Mouse (Mus musculus) megakaryocyte-erythroid progenitor cell, adult 5-6 weeks (primary cell): ENCODE data around the gene Snrnp35. TPM values are rescaled to one million over a fixed set of nuclear protein-coding genes. Genes with fewer than 3 reads are reported as not detected.
"Not testable (repeated sequence)": the region's sequence is repeated elsewhere in the genome, so short reads cannot be mapped to it uniquely, and the experiment has no call there.

Source experiments
- ATAC-seq: replicated peaks from 2 replicates; pipeline ENCODE4 v1.8.0; 2016; ENCODE audit warnings: mild to moderate bottlenecking, inconsistent platforms; ENCODE audit not compliant: severe bottlenecking, poor library complexity, low FRiP score, low TSS enrichment
- total RNA-seq, 2 experiments: library from RNA; stranded (forward) in 1 of 2; stranded (reverse) in 1 of 2; fragments of 200-1000, 215-1000 nt in 1 of 2; fragments of >200 nt in 1 of 2; fragmentation: Nextera tagmentation in 1 of 2; gene quantifications; 2 replicates each; pipeline ENCODE4 v1.2.3; 2014 to 2017

Snrnp35 gene
- total RNA-seq, 2 experiments from 2014 or later: 3.2 to 9.4 TPM

DNA sequence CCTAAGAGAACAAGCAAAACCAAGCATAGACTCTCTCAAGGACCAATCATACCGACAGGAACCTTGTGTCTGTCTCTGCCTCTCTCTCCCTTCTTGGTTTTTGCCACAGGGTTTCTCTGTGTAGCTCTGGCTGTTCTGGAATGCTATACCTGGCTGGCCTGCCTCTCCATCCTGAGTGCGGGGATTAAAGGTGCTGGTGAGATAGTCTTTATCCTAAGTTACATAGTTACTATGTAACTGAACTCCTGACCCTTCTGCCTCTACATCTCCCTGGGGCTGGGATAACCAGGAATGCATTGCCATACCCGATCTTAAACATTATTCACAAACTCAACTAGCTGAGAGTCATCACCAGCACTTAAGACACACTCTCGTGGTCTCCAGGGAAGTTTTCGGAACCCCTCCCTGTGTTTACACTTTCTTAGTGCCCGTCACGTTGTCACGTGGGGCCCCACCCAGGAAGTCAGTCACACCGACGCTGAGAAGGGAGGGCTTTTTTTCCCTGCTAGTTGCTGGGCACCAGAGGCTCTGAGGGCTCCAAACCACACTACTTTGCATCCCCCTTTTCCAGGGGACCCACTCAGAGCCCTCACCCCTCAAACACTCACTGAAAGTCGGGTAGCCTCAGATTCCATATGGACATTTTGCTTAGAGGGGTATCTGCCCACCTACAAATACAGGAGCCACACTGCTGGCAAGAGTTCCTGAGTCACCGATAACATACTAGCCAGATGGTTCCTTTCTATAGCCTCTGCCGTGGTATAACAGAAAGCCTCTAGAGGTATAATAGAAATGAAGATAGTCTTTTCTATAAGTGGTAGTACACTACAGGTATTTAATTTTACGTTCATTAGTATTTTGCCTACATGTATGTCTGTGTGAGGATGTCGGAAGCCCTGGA, 13.9 kb downstream of the Snrnp35 start:
- ATAC-seq: peak; percentile 40; the same call in 1 of the 2 replicates

- ATAC-seq: peak; percentile 62
Observed at GRCm38 (mm10) chr5:124498221-124498876, 15.4 kb downstream of the Snrnp35 start.

DNA sequence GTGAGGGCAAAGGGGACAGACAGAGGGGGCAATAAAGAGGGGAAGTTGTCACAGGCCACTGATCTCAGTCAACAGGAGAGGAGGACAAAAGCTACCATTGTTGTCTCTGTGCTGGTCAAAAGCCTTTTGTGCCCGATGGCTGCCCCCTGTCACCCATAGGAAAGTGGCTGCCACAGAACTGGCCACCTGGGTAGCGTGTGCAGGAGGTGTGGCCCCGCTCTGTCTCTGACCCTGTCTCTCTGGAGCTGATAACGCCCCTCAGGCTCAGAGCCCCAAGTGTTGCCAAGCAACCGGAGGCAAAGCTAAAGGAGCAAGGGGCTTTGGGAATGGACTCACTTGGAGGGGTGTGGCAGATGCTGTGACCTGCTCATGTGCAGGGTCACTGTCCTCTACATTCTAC, 16.1 kb downstream of the Snrnp35 start:
- ATAC-seq: peak; percentile 38; the same call in 1 of the 2 replicates

GRCm38 (mm10) chr5:124500037-124500436, 17.1 kb downstream of the Snrnp35 start:
- ATAC-seq: not testable (repeated sequence)

DNA sequence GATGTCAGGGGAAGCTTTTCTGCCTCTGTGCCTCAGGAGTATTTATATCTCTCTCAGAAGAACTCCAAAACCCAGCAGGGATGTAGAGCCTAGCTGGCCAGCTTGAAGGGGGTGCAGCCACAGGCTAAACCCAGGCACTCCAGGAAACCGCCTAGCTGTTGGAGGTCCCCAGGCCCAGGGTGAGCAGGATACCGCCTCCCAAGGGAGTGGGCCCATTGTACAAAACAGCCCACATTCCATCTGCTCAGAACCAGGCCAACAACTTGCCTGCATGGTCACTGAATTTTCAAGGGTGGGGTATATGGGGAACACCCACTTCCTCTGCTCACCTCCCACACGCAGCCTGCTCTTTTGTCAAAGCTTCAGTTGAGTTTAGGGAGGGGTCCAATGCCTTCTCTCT, 17.6 kb downstream of the Snrnp35 start:
- ATAC-seq: no peak

GRCm38 (mm10) chr5:124501541-124501940, 18.6 kb downstream of the Snrnp35 start:
- no peak for ATAC-seq

DNA sequence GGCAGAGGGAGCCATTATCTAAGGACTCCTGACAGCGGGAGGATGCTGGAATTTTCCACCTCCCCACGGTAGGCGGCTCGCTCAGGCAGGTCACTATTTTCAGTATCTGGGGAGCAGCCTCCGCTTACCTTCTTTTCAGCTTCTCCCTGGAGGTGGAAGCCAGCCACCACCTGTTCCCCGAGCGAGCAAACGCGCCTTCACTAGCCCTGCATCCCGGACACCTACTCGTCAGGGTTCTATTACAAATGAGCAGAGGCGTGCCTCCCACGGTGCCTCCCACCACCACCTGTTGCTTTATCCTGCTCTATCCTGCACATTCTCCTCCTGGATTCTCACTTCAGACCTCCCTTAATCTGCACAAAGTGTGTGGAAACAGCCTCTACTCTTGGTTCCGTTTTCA, 20.8 kb downstream of the Snrnp35 start:
- ATAC-seq: no peak

- no peak for ATAC-seq
Observed at GRCm38 (mm10) chr5:124505235-124505634, 22.3 kb downstream of the Snrnp35 start.

- ATAC-seq: 0 out of 2 replicates have a peak, but pooled peaks have one; percentile 32
Observed at GRCm38 (mm10) chr5:124506731-124507359, 23.9 kb downstream of the Snrnp35 start.

GRCm38 (mm10) chr5:124509200-124509599, 26.3 kb downstream of the Snrnp35 start:
- ATAC-seq: no peak

DNA sequence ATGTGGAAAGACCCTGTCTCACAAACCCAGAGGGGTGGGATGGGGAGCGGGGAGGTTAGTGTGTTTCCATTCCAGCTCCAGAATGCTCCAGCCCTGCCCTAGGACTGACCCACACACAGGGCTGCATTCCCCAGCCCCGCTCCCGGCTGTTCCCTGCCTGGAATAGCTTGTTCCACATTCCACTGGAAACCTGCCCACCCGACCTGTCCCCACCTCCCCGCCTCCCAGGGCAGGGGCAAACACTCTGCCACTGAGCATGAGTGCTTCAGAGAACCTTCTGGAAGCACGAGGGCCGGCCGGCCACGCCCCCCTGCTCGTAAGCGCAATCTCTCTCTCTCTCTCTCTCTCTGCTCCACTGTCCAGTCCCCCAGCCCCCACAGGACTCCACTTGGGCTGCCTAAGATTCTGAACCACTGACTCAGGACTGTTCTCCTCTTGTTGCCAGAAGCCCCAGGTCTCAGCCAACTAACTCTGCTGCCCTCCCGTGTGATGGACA, 26.9 kb downstream of the Snrnp35 start:
- no peak for ATAC-seq

- no peak for ATAC-seq
Observed at GRCm38 (mm10) chr5:124510536-124511050, 27.7 kb downstream of the Snrnp35 start.

DNA sequence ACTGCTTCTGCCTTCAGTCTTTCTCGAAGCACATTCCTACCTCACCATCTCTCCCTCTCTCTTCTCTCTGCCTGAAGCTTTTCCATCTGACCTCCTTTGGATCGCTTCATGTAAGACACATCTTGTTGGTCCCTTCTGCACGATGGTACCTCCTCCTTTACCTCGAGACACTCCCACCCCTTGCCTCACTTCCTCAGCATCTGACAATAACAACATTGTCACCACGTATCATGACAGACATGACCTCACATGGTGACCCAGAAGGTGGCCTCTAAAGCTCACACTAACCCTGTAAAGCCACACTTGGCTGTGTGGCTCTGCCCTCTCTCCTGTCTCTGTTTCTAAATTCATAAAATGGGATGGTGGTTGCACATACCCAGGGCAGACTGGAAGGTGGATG, 32.9 kb downstream of the Snrnp35 start:
- ATAC-seq: no peak

GRCm38 (mm10) chr5:124518648-124519047, 35.7 kb downstream of the Snrnp35 start:
- ATAC-seq: no peak

GRCm38 (mm10) chr5:124521588-124521987, 38.7 kb downstream of the Snrnp35 start:
- ATAC-seq: no peak

DNA sequence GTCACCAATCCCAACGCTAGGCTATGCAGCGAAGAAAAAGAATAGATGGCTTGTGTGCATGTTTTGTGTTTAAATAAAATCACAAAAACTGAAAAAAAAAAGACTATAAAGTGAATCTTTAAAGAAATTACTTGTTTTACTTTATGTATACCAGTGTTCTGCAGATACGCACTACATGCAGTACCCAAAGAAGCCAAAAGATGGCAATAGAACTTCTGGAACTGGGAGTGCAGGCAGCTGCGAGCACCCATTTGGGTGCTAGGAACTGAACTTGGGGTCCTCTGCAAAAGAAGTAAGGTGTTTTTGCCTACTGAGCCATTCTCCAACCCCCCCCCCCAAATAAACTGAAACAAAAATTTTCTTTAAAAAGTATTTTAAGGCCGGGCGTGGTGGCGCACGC, 40.1 kb downstream of the Snrnp35 start:
- ATAC-seq: no peak

DNA sequence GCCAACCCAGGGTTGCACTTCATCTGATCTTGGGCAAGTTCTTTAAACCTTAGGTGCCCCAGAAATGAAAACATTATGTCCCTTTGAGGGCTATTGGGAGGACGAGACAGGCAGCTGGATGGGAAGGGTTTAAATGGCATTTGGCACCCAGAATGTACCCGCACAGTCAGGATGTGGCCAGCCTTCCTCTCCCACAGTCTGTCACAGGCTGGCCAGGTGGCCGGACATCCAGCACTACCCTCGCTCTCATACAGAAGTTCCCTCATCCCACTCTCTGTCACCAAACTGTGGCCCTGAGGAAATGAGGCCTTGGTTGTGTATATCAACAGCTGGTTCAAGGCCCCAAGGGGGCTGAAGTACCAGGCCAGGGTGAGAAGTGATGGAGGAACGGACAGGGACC, 42.0 kb downstream of the Snrnp35 start:
- no peak for ATAC-seq

- no peak for ATAC-seq
Observed at GRCm38 (mm10) chr5:124528351-124528750, 45.4 kb downstream of the Snrnp35 start.

GRCm38 (mm10) chr5:124528791-124529190, 45.9 kb downstream of the Snrnp35 start:
- ATAC-seq: no peak

- ATAC-seq: no peak
Observed at GRCm38 (mm10) chr5:124529191-124529651, 46.3 kb downstream of the Snrnp35 start.
